Mouse (Mus musculus) myocyte (in vitro differentiated cells): ENCODE data around the gene Lipe. TPM values are rescaled to one million over a fixed set of nuclear protein-coding genes. Genes with fewer than 3 reads are reported as not detected.

Experiments
- H3K27me3 ChIP-seq: one replicate; pipeline ENCODE4 v1.6.1; 2011; ENCODE audit not compliant: control insufficient read depth, insufficient read depth, insufficient read length
- H3K36me3 ChIP-seq: one replicate; pipeline ENCODE4 v1.6.1; 2011; ENCODE audit not compliant: control insufficient read depth, insufficient read depth
- H3K4me2 ChIP-seq: one replicate; pipeline ENCODE4 v1.6.1; 2011; ENCODE audit warnings: low read depth, control low read depth
- H3K4me3 ChIP-seq: one replicate; pipeline ENCODE4 v1.5.1; 2011; ENCODE audit warnings: mild to moderate bottlenecking, control low read depth, moderate library complexity
- H3K79me2 ChIP-seq: one replicate; pipeline ENCODE4 v1.6.1; 2011; ENCODE audit not compliant: control insufficient read depth, insufficient read depth
- H3ac ChIP-seq: one replicate; pipeline ENCODE4 v1.6.1; 2011; ENCODE audit not compliant: control insufficient read depth, insufficient read length
- CEBPB ChIP-seq: IDR thresholded peaks from 2 replicates; pipeline ENCODE4 v1.6.1; 2011; ENCODE audit warnings: mild to moderate bottlenecking, moderate library complexity; ENCODE audit not compliant: poor library complexity, insufficient read depth, severe bottlenecking
- E2F4 ChIP-seq: IDR thresholded peaks from one replicate; pipeline ENCODE4 v1.6.1; 2011; ENCODE audit warnings: mild to moderate bottlenecking, control low read depth, moderate library complexity; ENCODE audit not compliant: insufficient read depth
- MAX ChIP-seq: IDR thresholded peaks from one replicate; pipeline ENCODE4 v1.6.1; 2011; ENCODE audit warnings: low read depth, mild to moderate bottlenecking, control low read depth
- MYOD1 ChIP-seq, 3 experiments: IDR thresholded peaks; one replicate each; pipeline ENCODE4 v1.6.1; 2011; ENCODE audit warnings: control low read depth in 2 of 3, low read depth in 2 of 3, mild to moderate bottlenecking in 2 of 3, moderate library complexity in 1 of 3; ENCODE audit not compliant: insufficient read length in 2 of 3, control insufficient read depth in 1 of 3
- MYOG ChIP-seq, 3 experiments: IDR thresholded peaks; one replicate each; pipeline ENCODE4 v1.6.1; 2011; ENCODE audit warnings: control low read depth in 2 of 3, low read depth in 2 of 3, mild to moderate bottlenecking in 2 of 3; ENCODE audit not compliant: insufficient read length in 2 of 3, control insufficient read depth in 1 of 3, insufficient read depth in 1 of 3
- POLR2A ChIP-seq: IDR thresholded peaks from one replicate; pipeline ENCODE4 v1.6.1; 2011; ENCODE audit warnings: low read depth, mild to moderate bottlenecking, control low read depth, moderate library complexity; ENCODE audit not compliant: insufficient read length
- POLR2AphosphoS2 ChIP-seq: IDR thresholded peaks from one replicate; pipeline ENCODE4 v1.6.1; 2011; ENCODE audit warnings: low read depth, control low read depth; ENCODE audit not compliant: insufficient read length
- REST ChIP-seq: IDR thresholded peaks from one replicate; pipeline ENCODE4 v1.6.1; 2011; ENCODE audit warnings: mild to moderate bottlenecking, control low read depth, moderate library complexity; ENCODE audit not compliant: insufficient read depth, insufficient read length
- SRF ChIP-seq: IDR thresholded peaks from one replicate; pipeline ENCODE4 v1.6.1; 2011; ENCODE audit warnings: low read depth; ENCODE audit not compliant: control insufficient read depth, insufficient read length
- TCF12 ChIP-seq: IDR thresholded peaks from one replicate; pipeline ENCODE4 v1.6.1; 2011; ENCODE audit warnings: mild to moderate bottlenecking, control low read depth; ENCODE audit not compliant: poor library complexity, insufficient read depth, severe bottlenecking
- TCF3 ChIP-seq: IDR thresholded peaks from one replicate; pipeline ENCODE4 v1.6.1; 2011; ENCODE audit warnings: low read depth, control low read depth; ENCODE audit not compliant: insufficient read length
- USF1 ChIP-seq: IDR thresholded peaks from one replicate; pipeline ENCODE4 v1.6.1; 2011; ENCODE audit warnings: low read depth, mild to moderate bottlenecking, control low read depth, moderate library complexity
- polyA plus RNA-seq: library from polyadenylated mRNA; unstranded; fragments of >200 nt; fragmentation: generic; extraction: Trizol; gene quantifications from one replicate; pipeline ENCODE4 v1.2.1, GENCODE M21; 2012; ENCODE audit warnings: missing spikeins

The Lipe gene
- polyA plus RNA-seq, 1 experiment, result 3.8 TPM

- Histone ChIP-seq H3K36me3 (no peaks in the 10 kb centered on the region), H3ac (no peak overlapping the region), H3K27me3 (peaks cover 15% of the 10 kb centered on the region), H3K4me2 (no peak overlapping the region), H3K4me3 (no peak overlapping the region), H3K79me2 (no peaks in the 10 kb centered on the region)
- no peak for TF ChIP-seq CEBPB
- TF ChIP-seq SRF, result no peak
- no peak for TF ChIP-seq POLR2A
- no peak for TF ChIP-seq E2F4
- TF ChIP-seq TCF12, result no peak
These were observed 30.2 kb downstream of the Lipe start for GRCm38 (mm10) chr7:25368333-25368732.

GRCm38 (mm10) chr7:25367632-25368293, 30.7 kb downstream of the Lipe start:
- no peak overlapping the region for H3K4me3 ChIP-seq
- no peaks in the 10 kb centered on the region for H3K79me2 ChIP-seq
- no peak overlapping the region for H3ac ChIP-seq
- H3K36me3 ChIP-seq, result no peaks in the 10 kb centered on the region
- H3K4me2 ChIP-seq, result no peak overlapping the region
- no peak for TF ChIP-seq TCF3
- TF ChIP-seq MYOD1 (IDR thresholded peaks at IDR 0.05; ENCODE audit: control insufficient read depth in 1 of 3, insufficient read length in 2 of 3, low read depth in 2 of 3), result no peak
- no peak for TF ChIP-seq USF1
- no peak for TF ChIP-seq CEBPB
- no peak for TF ChIP-seq E2F4
- TF ChIP-seq POLR2A, result no peak
- no peak for TF ChIP-seq POLR2AphosphoS2
- no peak for TF ChIP-seq MAX
- no peak for TF ChIP-seq TCF12
- TF ChIP-seq REST, result no peak
- TF ChIP-seq MYOG (IDR thresholded peaks at IDR 0.05; ENCODE audit: control insufficient read depth in 1 of 3, insufficient read depth in 1 of 3, insufficient read length in 2 of 3, low read depth in 2 of 3), result no peak
- no peak for TF ChIP-seq SRF
- H3K27me3 ChIP-seq, result peaks cover 15% of the 10 kb centered on the region

DNA sequence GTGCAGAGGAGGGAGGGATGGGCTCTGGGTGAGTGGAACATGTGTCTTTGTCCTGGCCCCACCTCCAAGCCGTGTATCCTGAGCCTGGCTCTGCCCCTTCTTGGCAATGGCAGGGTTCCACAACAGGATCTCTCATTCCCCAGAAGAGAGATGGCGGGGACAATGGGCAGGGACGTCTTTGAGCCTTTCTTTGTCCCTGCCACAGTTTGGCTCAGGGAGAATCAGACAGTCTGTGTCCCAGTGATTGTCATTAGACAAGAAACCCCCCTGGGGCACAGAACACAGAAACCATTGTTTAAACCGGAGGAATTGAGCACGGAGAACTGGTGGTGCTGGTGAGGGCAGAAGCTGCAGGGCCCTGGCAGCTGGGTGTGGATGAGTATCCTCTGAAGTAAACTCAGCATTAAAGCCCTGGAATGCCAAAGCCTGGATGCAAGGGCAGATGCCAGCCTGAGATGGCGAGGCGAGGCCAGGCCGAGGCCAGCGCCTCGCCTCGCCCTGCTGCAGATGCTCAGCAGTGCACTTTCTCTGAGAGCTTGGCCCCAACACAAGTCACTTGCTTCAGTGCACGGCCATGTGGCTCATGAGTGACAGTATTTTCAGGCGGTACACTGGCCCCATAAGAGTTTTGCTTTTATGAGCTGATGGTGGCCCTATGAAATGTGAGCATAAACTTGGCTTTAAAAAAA, 32.4 kb downstream of the Lipe start:
- peaks cover 15% of the 10 kb centered on the region for H3K27me3 ChIP-seq
- H3K4me2 ChIP-seq, result no peak overlapping the region
- H3K36me3 ChIP-seq, result no peaks in the 10 kb centered on the region
- H3K79me2 ChIP-seq, result no peaks in the 10 kb centered on the region
- TF ChIP-seq USF1 (no peak), POLR2AphosphoS2 (peak; percentile 20)
- H3K4me3 ChIP-seq, result no peak overlapping the region
- no peak overlapping the region for H3ac ChIP-seq

DNA sequence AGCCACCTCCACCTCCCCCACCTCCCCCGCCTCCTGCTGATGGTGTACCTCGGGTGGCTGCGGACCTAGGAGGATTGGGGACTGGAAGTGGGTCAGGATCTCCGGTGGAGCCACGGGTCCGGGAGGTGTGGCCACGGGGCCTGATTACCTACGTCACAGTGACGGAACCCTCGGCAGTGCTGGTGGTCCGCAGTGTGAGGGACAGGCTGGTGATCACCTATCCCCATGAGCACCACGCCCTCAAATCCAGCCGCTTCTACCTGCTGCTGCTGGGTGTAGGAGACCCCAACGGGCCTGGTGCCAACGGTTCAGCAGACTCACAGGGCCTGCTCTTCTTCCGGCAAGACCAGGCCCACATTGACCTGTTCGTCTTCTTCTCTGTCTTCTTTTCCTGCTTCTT, 34.9 kb downstream of the Lipe start:
- no peak for TF ChIP-seq POLR2AphosphoS2
- no peak for TF ChIP-seq E2F4
- TF ChIP-seq TCF12, result no peak
- no peak for TF ChIP-seq CEBPB
- TF ChIP-seq MYOG (IDR thresholded peaks at IDR 0.05; ENCODE audit: control insufficient read depth in 1 of 3, insufficient read depth in 1 of 3, insufficient read length in 2 of 3, low read depth in 2 of 3), result no peak
- no peak for TF ChIP-seq USF1
- no peak for TF ChIP-seq MAX
- no peak for TF ChIP-seq MYOD1 (IDR thresholded peaks at IDR 0.05; ENCODE audit: control insufficient read depth in 1 of 3, insufficient read length in 2 of 3, low read depth in 2 of 3)
- TF ChIP-seq REST, result no peak
- no peak for TF ChIP-seq POLR2A
- no peak for TF ChIP-seq TCF3
- no peak overlapping the region for H3ac ChIP-seq
- H3K4me3 ChIP-seq, result no peak overlapping the region
- H3K27me3 ChIP-seq, result peaks cover 11% of the 10 kb centered on the region
- H3K79me2 ChIP-seq, result no peaks in the 10 kb centered on the region
- no peak overlapping the region for H3K4me2 ChIP-seq
- H3K36me3 ChIP-seq, result no peaks in the 10 kb centered on the region

DNA sequence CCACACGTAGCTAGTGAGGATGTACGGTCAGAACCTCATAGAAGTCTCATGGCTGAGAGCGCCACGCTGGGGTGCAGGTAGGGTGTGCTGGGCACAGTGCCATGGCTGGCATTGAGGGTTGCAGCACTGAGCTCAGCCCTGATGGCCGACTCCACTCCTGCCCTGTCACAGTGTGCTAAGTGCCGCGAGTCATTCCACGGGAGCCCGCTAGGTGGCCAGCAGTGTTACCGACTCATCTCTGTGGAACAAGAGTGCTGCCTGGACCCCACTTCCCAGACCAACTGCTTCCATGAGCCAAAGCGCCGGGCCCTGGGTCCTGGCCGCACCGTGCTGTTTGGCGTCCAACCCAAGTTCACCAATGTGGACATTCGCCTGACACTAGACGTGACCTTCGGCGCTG, 35.4 kb downstream of the Lipe start:
- peaks cover 6% of the 10 kb centered on the region for H3K27me3 ChIP-seq
- no peak overlapping the region for H3K4me2 ChIP-seq
- no peaks in the 10 kb centered on the region for H3K36me3 ChIP-seq
- H3K4me3 ChIP-seq, result no peak overlapping the region
- TF ChIP-seq REST, result no peak
- no peak for TF ChIP-seq E2F4
- no peak for TF ChIP-seq MYOG (IDR thresholded peaks at IDR 0.05; ENCODE audit: control insufficient read depth in 1 of 3, insufficient read depth in 1 of 3, insufficient read length in 2 of 3, low read depth in 2 of 3)
- H3K79me2 ChIP-seq, result no peaks in the 10 kb centered on the region
- no peak overlapping the region for H3ac ChIP-seq
